Mouse (Mus musculus) ES-E14 (cell line): Measurements from ENCODE around the gene Plgrkt. TPM values are rescaled to one million over a fixed set of nuclear protein-coding genes. Genes with fewer than 3 reads are reported as not detected.

Source experiments
- DNase-seq: peaks from one replicate; pipeline ENCODE4 v3.0.0-alpha.2; 2013; ENCODE audit warnings: low read depth, low spot score
- H3K27ac ChIP-seq: 2 replicates; pipeline ENCODE4 v1.5.1; 2012; ENCODE audit warnings: low read depth, mild to moderate bottlenecking, low read length, moderate library complexity, mixed read lengths; ENCODE audit not compliant: poor library complexity, insufficient read depth, severe bottlenecking
- H3K36me3 ChIP-seq: 2 replicates; pipeline ENCODE4 v1.6.1; 2012; ENCODE audit warnings: mild to moderate bottlenecking, low read length, moderate library complexity, mixed read lengths; ENCODE audit not compliant: control insufficient read depth, poor library complexity, insufficient read depth, severe bottlenecking
- H3K4me1 ChIP-seq, 2 experiments: fragments of 150-350 bp in 1 of 2; sonication (generic) in 1 of 2; 2 replicates each; pipeline ENCODE4 v1.6.1; 2012; ENCODE audit warnings: low read length in 2 of 2, mild to moderate bottlenecking in 1 of 2, mixed read lengths in 1 of 2; ENCODE audit not compliant: control insufficient read depth in 2 of 2, insufficient read depth in 2 of 2, poor library complexity in 1 of 2
- H3K4me3 ChIP-seq, 2 experiments: fragments of 150-350 bp in 1 of 2; sonication (generic) in 1 of 2; 2 replicates each; pipeline ENCODE4 v1.5.1; 2012; ENCODE audit warnings: low read length in 2 of 2, low read depth in 1 of 2, mild to moderate bottlenecking in 1 of 2, mixed read lengths in 1 of 2; ENCODE audit not compliant: insufficient read depth in 1 of 2, poor library complexity in 1 of 2, severe bottlenecking in 1 of 2
- H3K9ac ChIP-seq: 2 replicates; pipeline ENCODE4 v1.6.1; 2012; ENCODE audit warnings: low read depth, mild to moderate bottlenecking, low read length, mixed read lengths; ENCODE audit not compliant: poor library complexity, insufficient read depth, severe bottlenecking
- H3K9me3 ChIP-seq: fragments of 150-350 bp; sonication (generic); 2 replicates; pipeline ENCODE4 v1.6.1; 2012; ENCODE audit warnings: low read depth, mild to moderate bottlenecking, low read length; ENCODE audit not compliant: control insufficient read depth, insufficient read depth
- CHD2 ChIP-seq: IDR thresholded peaks from 2 replicates; pipeline ENCODE4 v1.6.1; 2014; ENCODE audit warnings: mild to moderate bottlenecking, low read depth, low read length, inconsistent platforms
- HCFC1 ChIP-seq: IDR thresholded peaks from 2 replicates; pipeline ENCODE4 v1.6.1; 2012; ENCODE audit warnings: low read length, inconsistent platforms, borderline replicate concordance; ENCODE audit not compliant: insufficient read depth
- MAFK ChIP-seq: IDR thresholded peaks from 2 replicates; pipeline ENCODE4 v1.6.1; 2014; ENCODE audit warnings: mild to moderate bottlenecking, low read depth, low read length, inconsistent platforms; ENCODE audit not compliant: insufficient read depth
- ZC3H11A ChIP-seq: IDR thresholded peaks from 2 replicates; pipeline ENCODE4 v1.6.1; 2012; ENCODE audit warnings: low read depth, mild to moderate bottlenecking, inconsistent platforms, low read length, borderline replicate concordance
- ZNF384 ChIP-seq: IDR thresholded peaks from 2 replicates; pipeline ENCODE4 v1.6.1; 2012; ENCODE audit warnings: low read depth, low read length, inconsistent platforms
- in situ Hi-C, 2 experiments: fragments of 600-800 bp; cut with MboI; formaldehyde crosslinking; loops; one replicate each; pipeline ENCODE4 v1.15.1; 2025; ENCODE audit warnings: low sequenced_read_pairs in 2 of 2, inconsistent platforms in 1 of 2; ENCODE audit not compliant: unreplicated experiment in 2 of 2
- total RNA-seq: library from RNA; depleted of rRNA; stranded (reverse); fragments of 300-350 nt; gene quantifications from 2 replicates; pipeline ENCODE4 v1.2.3, GENCODE M21; 2012

The Plgrkt gene
- total RNA-seq, 1 experiment: 15.7 TPM

GRCm38 (mm10) chr19:29362173-29362930 lies 4.8 kb downstream of the Plgrkt start:
- no peak for TF ChIP-seq ZC3H11A
- TF ChIP-seq CHD2: no peak
- TF ChIP-seq MAFK: no peak
- TF ChIP-seq ZNF384: no peak
- TF ChIP-seq HCFC1: no peak
- Histone ChIP-seq H3K9me3 (no peaks in the 10 kb centered on the region), H3K27ac (no peak overlapping the region), H3K36me3 (no peaks in the 10 kb centered on the region), H3K4me3 (peak overlapping the region; percentile 23 to 82; a peak in 3 of 4 replicates), H3K4me1 (peaks cover 0 to 6% of the 10 kb centered on the region in 2 experiments; a peak in 1 of 4 replicates), H3K9ac (no peak overlapping the region)
- DNase-seq: no peak
- in situ Hi-C loops: no loop called here

DNA sequence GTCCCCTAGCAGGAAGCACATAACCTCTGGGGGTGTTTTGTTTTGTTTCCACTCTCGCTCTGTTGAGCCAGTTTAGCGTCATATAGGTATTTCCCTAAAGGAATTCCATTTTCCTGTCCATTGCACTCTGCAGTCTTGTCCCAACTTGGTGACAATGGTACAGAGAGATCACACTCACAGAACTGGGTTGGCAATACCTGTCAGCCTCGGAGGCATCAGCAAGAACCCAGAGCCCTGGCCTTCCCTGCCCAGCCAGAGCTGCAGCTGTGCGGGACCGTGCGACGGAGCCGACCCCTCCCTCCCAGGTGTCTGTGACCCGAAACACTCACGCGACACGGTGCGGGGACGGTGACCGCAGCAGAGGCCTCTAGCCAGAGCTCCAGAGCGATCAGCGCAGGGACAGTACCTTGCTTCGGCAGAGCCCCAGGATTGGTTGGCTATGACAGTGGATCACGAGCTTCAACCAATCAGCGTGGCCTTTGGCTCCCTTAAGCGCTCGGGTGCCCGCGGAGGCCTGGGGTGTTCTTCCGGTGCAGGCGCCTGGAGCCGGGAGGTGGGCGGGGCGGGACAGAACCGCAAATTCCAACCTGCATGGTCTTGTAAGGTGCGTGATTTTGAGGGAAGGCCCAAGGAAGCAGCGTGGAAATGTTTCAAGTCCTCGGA lies 5.6 kb downstream of the Plgrkt start:
- in situ Hi-C loops: no loop called here
- peak overlapping the region; percentile 71 to 82 for H3K4me3 ChIP-seq

GRCm38 (mm10) chr19:29360251-29360650 lies 6.9 kb downstream of the Plgrkt start:
- no peak overlapping the region for H3K27ac ChIP-seq
- no peak overlapping the region for H3K4me3 ChIP-seq
- H3K36me3 ChIP-seq: no peaks in the 10 kb centered on the region
- H3K9me3 ChIP-seq: no peaks in the 10 kb centered on the region
- H3K4me1 ChIP-seq: peaks cover 0 to 6% of the 10 kb centered on the region in 2 experiments; a peak in 1 of 4 replicates
- in situ Hi-C loops: no loop called here
- TF ChIP-seq MAFK (no peak), ZC3H11A (no peak), CHD2 (no peak), HCFC1 (no peak), ZNF384 (no peak)
- no peak overlapping the region for H3K9ac ChIP-seq
- no peak for DNase-seq

More for the DNA sequence above, 5.6 kb downstream of the Plgrkt start:
- Histone ChIP-seq H3K27ac (no peak overlapping the region), H3K36me3 (no peaks in the 10 kb centered on the region), H3K9ac (peak overlapping the region; percentile 70), H3K9me3 (no peaks in the 10 kb centered on the region), H3K4me1 (peaks cover 0 to 4% of the 10 kb centered on the region in 2 experiments; a peak in 1 of 4 replicates)
- TF ChIP-seq ZC3H11A (no peak), MAFK (no peak), CHD2 (no peak), ZNF384 (no peak), HCFC1 (no peak)
- peak; percentile 81 for DNase-seq

DNA sequence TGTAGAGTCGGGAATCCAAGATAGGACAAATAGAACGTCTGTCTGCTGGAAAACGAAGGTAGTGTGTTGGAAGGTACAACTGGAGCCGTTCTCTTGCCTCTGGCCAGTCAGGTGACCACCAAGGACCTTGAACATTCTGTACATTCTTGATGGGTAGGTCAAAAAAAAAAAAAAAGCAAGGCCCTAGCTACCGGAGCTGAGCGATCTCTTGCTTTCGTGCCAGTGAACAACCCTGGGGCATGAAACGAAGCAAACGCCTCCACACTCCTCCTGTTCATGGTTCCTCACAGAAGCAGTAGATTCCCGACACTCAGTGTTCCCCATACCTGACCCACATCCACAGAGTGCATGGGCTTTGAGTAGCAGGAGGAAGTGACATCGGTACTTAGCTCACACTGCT lies 10.9 kb downstream of the Plgrkt start:
- TF ChIP-seq CHD2 (no peak), ZNF384 (no peak), ZC3H11A (no peak), MAFK (no peak), HCFC1 (no peak)
- H3K4me3 ChIP-seq: no peak overlapping the region
- H3K9ac ChIP-seq: no peak overlapping the region
- no peaks in the 10 kb centered on the region for H3K36me3 ChIP-seq
- peaks cover 3 to 4% of the 10 kb centered on the region in 2 experiments; a peak in 2 of 4 replicates for H3K4me1 ChIP-seq
- in situ Hi-C loops: loop anchor here in 1 of 2 experiments (10.0 kb wide), 1 partner anchor 291 kb away; no protein-coding TSS in a partner anchor
- no peaks in the 10 kb centered on the region for H3K9me3 ChIP-seq
- no peak for DNase-seq
- H3K27ac ChIP-seq: no peak overlapping the region
